Mouse (Mus musculus): ENCODE results near the gene Irgq. TPM values are rescaled to one million over a fixed set of nuclear protein-coding genes. Genes with fewer than 3 reads are reported as not detected.

Gene Irgq
- polyA plus RNA-seq, 1 experiment: 0.18 TPM

DNA sequence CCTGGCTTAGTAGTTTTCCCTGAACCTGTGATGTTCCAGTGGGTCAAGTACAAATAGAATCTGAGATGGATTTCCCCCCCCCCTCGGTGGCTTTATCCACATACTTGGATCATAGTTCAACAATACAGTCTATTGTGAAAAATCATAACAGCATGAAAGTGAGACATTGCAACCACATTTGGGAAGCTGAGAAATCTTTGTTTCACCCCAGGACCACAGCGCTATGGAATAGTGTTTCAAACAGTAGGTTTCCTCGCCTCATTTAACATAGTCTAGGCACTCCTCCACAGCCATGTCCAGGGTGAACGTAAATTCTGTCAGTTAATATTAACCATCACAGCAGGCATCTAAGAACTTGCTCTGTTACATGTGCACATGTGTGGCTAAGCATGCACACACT, 6.6 kb downstream of the Irgq start:
- TF ChIP-seq GATA1 (IDR thresholded peaks at IDR 0.05; ENCODE audit: low read length) (no peak), TAL1 (IDR thresholded peaks at IDR 0.05; ENCODE audit: low read length) (no peak)
- H3K4me3 ChIP-seq (replicated peaks): no peak overlapping the region
- H3K27me3 ChIP-seq (ENCODE audit: control insufficient read depth): no peaks in the 10 kb centered on the region
- H3K36me3 ChIP-seq (ENCODE audit: control insufficient read depth): peaks cover 15% of the 10 kb centered on the region
- peaks cover 11% of the 10 kb centered on the region for H3K4me1 ChIP-seq (ENCODE audit: control insufficient read depth)
- H3K9me3 ChIP-seq (ENCODE audit: control insufficient read depth, low read length): 0 out of 2 replicates have a peak, but pooled peaks cover 6% of the 10 kb centered on the region

GRCm38 (mm10) chr7:24537591-24537990, 7.1 kb downstream of the Irgq start:
- TF ChIP-seq TAL1 (IDR thresholded peaks at IDR 0.05; ENCODE audit: low read length): no peak
- TF ChIP-seq GATA1 (IDR thresholded peaks at IDR 0.05; ENCODE audit: low read length): no peak
- Histone ChIP-seq H3K36me3 (ENCODE audit: control insufficient read depth) (peaks cover 15% of the 10 kb centered on the region), H3K4me3 (replicated peaks) (no peak overlapping the region), H3K4me1 (ENCODE audit: control insufficient read depth) (peaks cover 7% of the 10 kb centered on the region), H3K9me3 (ENCODE audit: control insufficient read depth, low read length) (0 out of 2 replicates have a peak, but pooled peaks cover 6% of the 10 kb centered on the region), H3K27me3 (ENCODE audit: control insufficient read depth) (no peaks in the 10 kb centered on the region)

GRCm38 (mm10) chr7:24538154-24538553, 7.7 kb downstream of the Irgq start:
- Histone ChIP-seq H3K4me3 (replicated peaks) (no peak overlapping the region), H3K27me3 (ENCODE audit: control insufficient read depth) (no peaks in the 10 kb centered on the region), H3K9me3 (ENCODE audit: control insufficient read depth, low read length) (0 out of 2 replicates have a peak, but pooled peaks cover 6% of the 10 kb centered on the region), H3K36me3 (ENCODE audit: control insufficient read depth) (peaks cover 14% of the 10 kb centered on the region), H3K4me1 (ENCODE audit: control insufficient read depth) (peaks cover 7% of the 10 kb centered on the region)
- TF ChIP-seq GATA1 (IDR thresholded peaks at IDR 0.05; ENCODE audit: low read length) (no peak), TAL1 (IDR thresholded peaks at IDR 0.05; ENCODE audit: low read length) (no peak)

DNA sequence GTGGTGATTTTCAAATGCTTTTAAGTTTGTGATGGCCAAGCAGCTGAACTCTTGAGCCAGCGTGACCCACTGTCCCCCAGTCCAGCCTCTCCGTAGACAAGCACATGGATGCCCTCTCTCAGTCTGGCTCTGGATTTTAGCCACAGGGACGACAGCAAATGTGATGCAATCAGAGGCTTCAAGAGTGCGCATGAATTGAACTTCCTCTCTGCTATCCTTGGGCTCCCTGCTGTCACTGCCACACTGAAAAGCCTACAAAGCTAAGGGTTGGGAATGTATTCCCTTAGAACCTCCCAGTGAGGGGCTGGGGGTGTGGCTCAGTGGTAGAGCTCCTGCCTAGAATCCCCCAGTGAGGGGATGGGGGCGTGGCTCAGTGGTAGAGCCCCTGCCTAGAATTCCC, 8.2 kb downstream of the Irgq start:
- H3K9me3 ChIP-seq (ENCODE audit: control insufficient read depth, low read length): 0 out of 2 replicates have a peak, but pooled peaks cover 2% of the 10 kb centered on the region
- TF ChIP-seq GATA1 (IDR thresholded peaks at IDR 0.05; ENCODE audit: low read length) (no peak), TAL1 (IDR thresholded peaks at IDR 0.05; ENCODE audit: low read length) (no peak)
- H3K27me3 ChIP-seq (ENCODE audit: control insufficient read depth): no peaks in the 10 kb centered on the region
- peaks cover 7% of the 10 kb centered on the region for H3K4me1 ChIP-seq (ENCODE audit: control insufficient read depth)
- H3K36me3 ChIP-seq (ENCODE audit: control insufficient read depth): peaks cover 8% of the 10 kb centered on the region
- no peak overlapping the region for H3K4me3 ChIP-seq (replicated peaks)

GRCm38 (mm10) chr7:24539686-24540085, 9.2 kb downstream of the Irgq start:
- TF ChIP-seq GATA1 (IDR thresholded peaks at IDR 0.05; ENCODE audit: low read length) (no peak), TAL1 (IDR thresholded peaks at IDR 0.05; ENCODE audit: low read length) (no peak)
- Histone ChIP-seq H3K36me3 (ENCODE audit: control insufficient read depth) (no peaks in the 10 kb centered on the region; the same call in 1 of the 2 replicates), H3K9me3 (ENCODE audit: control insufficient read depth, low read length) (peaks cover 2% of the 10 kb centered on the region; the same call in 1 of the 2 replicates), H3K4me1 (ENCODE audit: control insufficient read depth) (peaks cover 7% of the 10 kb centered on the region), H3K27me3 (ENCODE audit: control insufficient read depth) (no peaks in the 10 kb centered on the region), H3K4me3 (replicated peaks) (no peak overlapping the region)

DNA sequence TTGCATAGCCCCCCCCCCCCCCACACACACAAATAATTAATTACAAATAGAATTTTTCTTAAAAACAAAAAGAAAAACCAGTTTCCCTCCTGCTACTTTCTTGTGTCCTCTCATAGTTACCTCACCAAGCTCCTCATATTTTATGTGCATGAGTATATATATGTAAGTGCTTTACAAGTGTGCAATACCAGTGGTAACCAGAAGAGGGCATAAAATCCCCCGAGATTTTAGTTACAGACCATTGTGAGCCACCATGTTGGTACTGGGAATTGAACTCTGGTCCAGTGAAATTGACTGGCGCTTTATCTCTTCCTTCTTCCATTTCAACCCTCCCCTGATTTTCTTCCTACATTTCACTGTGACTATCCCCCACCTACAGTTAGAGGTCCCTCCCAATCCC, 14.0 kb downstream of the Irgq start:
- H3K4me3 ChIP-seq (replicated peaks): no peak overlapping the region
- peaks cover 32% of the 10 kb centered on the region for H3K4me1 ChIP-seq (ENCODE audit: control insufficient read depth)
- TF ChIP-seq TAL1 (IDR thresholded peaks at IDR 0.05; ENCODE audit: low read length): no peak
- TF ChIP-seq GATA1 (IDR thresholded peaks at IDR 0.05; ENCODE audit: low read length): no peak

GRCm38 (mm10) chr7:24546068-24546614, 15.7 kb downstream of the Irgq start, which contains the start of the genes Pinlyp and Xrcc1:
TSS of gene Pinlyp (minus strand) at chr7:24546118.
TSS of gene Xrcc1 (plus strand) at chr7:24546289.
- Histone ChIP-seq H3K4me1 (ENCODE audit: control insufficient read depth) (peaks cover 27% of the 10 kb centered on the region), H3K4me3 (replicated peaks) (peak within 1 kb of the TSS; percentile 90), H3K36me3 (ENCODE audit: control insufficient read depth) (peaks cover 33% of the 10 kb centered on the region), H3K9me3 (ENCODE audit: control insufficient read depth, low read length) (peaks cover 3% of the 10 kb centered on the region; the same call in 1 of the 2 replicates), H3K27me3 (ENCODE audit: control insufficient read depth) (no peaks in the 10 kb centered on the region)
- TF ChIP-seq GATA1 (IDR thresholded peaks at IDR 0.05; ENCODE audit: low read length) (no peak), TAL1 (IDR thresholded peaks at IDR 0.05; ENCODE audit: low read length) (no peak)

More for the DNA sequence above, 14.0 kb downstream of the Irgq start:
- H3K36me3 ChIP-seq (ENCODE audit: control insufficient read depth): peaks cover 17% of the 10 kb centered on the region
- H3K27me3 ChIP-seq (ENCODE audit: control insufficient read depth): no peaks in the 10 kb centered on the region
- H3K9me3 ChIP-seq (ENCODE audit: control insufficient read depth, low read length): peaks cover 3% of the 10 kb centered on the region; the same call in 1 of the 2 replicates

DNA sequence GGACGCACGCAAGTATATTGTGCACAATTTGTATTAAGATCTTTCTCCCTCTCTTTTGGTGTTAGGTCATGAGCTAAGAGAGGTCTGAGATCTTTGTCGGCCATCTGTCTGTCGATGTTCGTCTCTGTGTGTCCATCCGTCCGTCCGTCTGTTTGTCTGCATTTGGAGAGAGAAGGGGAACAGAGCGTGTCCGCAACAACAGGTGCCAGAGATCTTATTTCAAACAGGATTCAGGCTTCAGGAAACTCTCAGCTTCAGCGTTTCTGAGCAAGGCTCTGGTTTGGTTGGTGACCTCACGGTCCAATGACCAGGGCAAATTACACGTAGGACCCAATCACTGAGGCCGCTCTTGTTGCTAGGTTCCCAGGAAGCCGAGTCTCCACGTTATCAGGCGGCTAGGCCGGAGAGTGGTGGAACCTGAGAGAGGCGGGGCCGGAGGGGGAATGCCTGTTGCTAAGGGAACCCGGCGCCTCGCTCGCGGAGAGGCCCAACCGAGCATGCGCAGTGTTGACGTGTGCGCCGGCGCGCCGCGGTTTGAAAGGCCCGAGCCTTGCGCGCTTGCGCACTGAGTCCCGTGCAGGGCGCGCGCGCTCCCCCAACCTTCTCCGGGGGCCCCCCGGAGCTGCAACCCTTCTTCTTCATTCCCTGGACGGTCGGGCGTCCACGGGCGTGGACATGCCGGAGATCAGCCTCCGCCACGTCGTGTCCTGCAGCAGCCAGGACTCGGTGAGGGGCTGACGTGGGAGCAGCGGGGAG, 16.3 kb downstream of the Irgq start:
- peaks cover 39% of the 10 kb centered on the region for H3K36me3 ChIP-seq (ENCODE audit: control insufficient read depth)
- peak overlapping the region; percentile 90 for H3K4me3 ChIP-seq (replicated peaks)
- peak; percentile 82 for TF ChIP-seq GATA1 (IDR thresholded peaks at IDR 0.05; ENCODE audit: low read length)
- no peak for TF ChIP-seq TAL1 (IDR thresholded peaks at IDR 0.05; ENCODE audit: low read length)
- H3K27me3 ChIP-seq (ENCODE audit: control insufficient read depth): no peaks in the 10 kb centered on the region
- peaks cover 27% of the 10 kb centered on the region for H3K4me1 ChIP-seq (ENCODE audit: control insufficient read depth)
- peaks cover 3% of the 10 kb centered on the region; the same call in 1 of the 2 replicates for H3K9me3 ChIP-seq (ENCODE audit: control insufficient read depth, low read length)

- Histone ChIP-seq H3K4me3 (replicated peaks) (peak overlapping the region; percentile 90), H3K4me1 (ENCODE audit: control insufficient read depth) (peaks cover 27% of the 10 kb centered on the region), H3K36me3 (ENCODE audit: control insufficient read depth) (peaks cover 47% of the 10 kb centered on the region), H3K9me3 (ENCODE audit: control insufficient read depth, low read length) (peaks cover 3% of the 10 kb centered on the region; the same call in 1 of the 2 replicates), H3K27me3 (ENCODE audit: control insufficient read depth) (no peaks in the 10 kb centered on the region)
- TF ChIP-seq TAL1 (IDR thresholded peaks at IDR 0.05; ENCODE audit: low read length) (no peak), GATA1 (IDR thresholded peaks at IDR 0.05; ENCODE audit: low read length) (no peak)
Measured at GRCm38 (mm10) chr7:24547534-24548036, 17.1 kb downstream of the Irgq start.
